Mouse (Mus musculus) liver, embryonic 14.5 days (tissue): ENCODE data around the gene Rasgrp3. TPM values are rescaled to one million over a fixed set of nuclear protein-coding genes. Genes with fewer than 3 reads are reported as not detected.

Experiments used
- ATAC-seq: fragments of 200-750 bp; cut with Nextera tagmentation; 2 replicates; pipeline ENCODE4 v1.8.0; 2017; ENCODE audit warnings: moderate number of reproducible peaks, mild to moderate bottlenecking, moderate library complexity; ENCODE audit not compliant: insufficient read depth
- DNase-seq, 3 experiments: peaks; one replicate each; pipeline ENCODE4 v3.0.0-alpha.2; 2012 to 2013; ENCODE audit warnings: low read depth in 3 of 3, low spot score in 3 of 3
- H3K27ac ChIP-seq: fragments of 300-500 bp; sonication (generic); 2 replicates; pipeline ENCODE4 v1.5.1; 2014; ENCODE audit warnings: moderate library complexity, mild to moderate bottlenecking, control low read depth, inconsistent platforms
- H3K27me3 ChIP-seq: fragments of 300-500 bp; sonication (generic); 2 replicates; pipeline ENCODE4 v1.6.1; 2014; ENCODE audit warnings: mild to moderate bottlenecking, low read length, moderate library complexity; ENCODE audit not compliant: control insufficient read depth, insufficient read depth
- H3K36me3 ChIP-seq: fragments of 300-500 bp; sonication (generic); replicated peaks from 2 replicates; pipeline ENCODE4 v1.6.1; 2014; ENCODE audit warnings: low read depth; ENCODE audit not compliant: control insufficient read depth, insufficient read depth
- H3K4me1 ChIP-seq, 2 experiments: fragments of 200-500 bp in 1 of 2; fragments of 300-500 bp in 1 of 2; sonication (generic) in 1 of 2; replicated peaks; 2 replicates each; pipeline ENCODE4 v1.6.1; 2012 to 2014; ENCODE audit warnings: antibody characterized with exemption in 1 of 2, inconsistent platforms in 1 of 2, low read length in 1 of 2; ENCODE audit not compliant: control insufficient read depth in 2 of 2, insufficient read depth in 2 of 2
- H3K4me2 ChIP-seq: fragments of 300-500 bp; sonication (generic); 2 replicates; pipeline ENCODE4 v1.6.1; 2014; ENCODE audit warnings: low read depth, mild to moderate bottlenecking, control low read depth, moderate library complexity
- H3K4me3 ChIP-seq, 2 experiments: fragments of 200-500 bp in 1 of 2; fragments of 300-500 bp in 1 of 2; sonication (generic) in 1 of 2; 2 replicates each; pipeline ENCODE4 v1.5.1; 2012 to 2014; ENCODE audit warnings: low read depth in 2 of 2, low read length in 2 of 2, mild to moderate bottlenecking in 2 of 2, control low read depth in 1 of 2, inconsistent platforms in 1 of 2, moderate library complexity in 1 of 2; ENCODE audit not compliant: insufficient read depth in 1 of 2
- H3K9ac ChIP-seq: fragments of 300-500 bp; sonication (generic); replicated peaks from 2 replicates; pipeline ENCODE4 v1.6.1; 2014; ENCODE audit warnings: mild to moderate bottlenecking, control low read depth, moderate library complexity
- H3K9me3 ChIP-seq: fragments of 300-500 bp; sonication (generic); 2 replicates; pipeline ENCODE4 v1.6.1; 2016; ENCODE audit warnings: low read length, mixed read lengths; ENCODE audit not compliant: control insufficient read depth
- CTCF ChIP-seq: IDR thresholded peaks from 2 replicates; pipeline ENCODE4 v1.5.1; 2016; ENCODE audit warnings: antibody characterized with exemption, low read depth, control low read depth
- EP300 ChIP-seq: IDR thresholded peaks from 2 replicates; pipeline ENCODE4 v1.6.1; 2016; ENCODE audit warnings: antibody characterized with exemption, low read depth
- WGBS: fragments of 180-500 bp; shearing (Covaris S2); extraction: QIAGEN DNeasy Blood & Tissue Kit; methylation state at CpG from one replicate; pipeline ENCODE4 v1.1.7; 2014; ENCODE audit not compliant: insufficient replicate concordance; 5-methylcytosine and 5-hydroxymethylcytosine counted together
- polyA plus RNA-seq, 2 experiments: library from polyadenylated mRNA; depleted of rRNA in 1 of 2; stranded (reverse) in 1 of 2; unstranded in 1 of 2; fragments of >200 nt; fragmentation: Nextera tagmentation in 1 of 2; extraction: Ambion mirVana in 1 of 2; gene quantifications; 2 replicates each; pipeline versions ENCODE4 v1.2.1 to v1.2.3; 2012 to 2014

Gene Rasgrp3
- polyA plus RNA-seq, 2 experiments, result 2.0 to 2.9 TPM

DNA sequence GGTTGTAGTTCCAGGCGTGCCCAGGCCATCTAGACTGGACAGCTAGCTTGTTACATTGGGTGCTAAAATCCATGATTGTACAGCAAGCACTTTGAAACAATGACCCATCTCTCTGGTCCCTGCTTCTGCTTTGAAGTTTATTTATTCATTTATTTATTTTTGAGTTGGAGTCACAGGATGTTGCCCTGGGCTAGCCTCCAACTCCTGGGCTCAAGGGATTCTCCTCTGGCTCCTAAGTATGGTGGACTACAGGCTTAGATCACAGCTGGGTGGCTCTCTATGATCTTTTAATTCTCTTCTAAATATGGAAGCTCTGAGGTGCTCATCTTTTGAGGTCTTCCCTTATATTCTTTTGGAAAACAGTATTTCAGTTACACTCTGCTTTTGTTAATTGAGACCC, 90.7 kb downstream of the Rasgrp3 start:
- TF ChIP-seq EP300, result no peak
- no peak for TF ChIP-seq CTCF
- H3K4me1 ChIP-seq, result no peaks in the 10 kb centered on the region
- H3K9me3 ChIP-seq, result no peaks in the 10 kb centered on the region
- H3K27me3 ChIP-seq, result no peaks in the 10 kb centered on the region
- WGBS, result 41% methylated on average over 1 of the region's 1 CpGs
- DNase-seq (no peak), ATAC-seq (no peak)
- no peak overlapping the region for H3K4me3 ChIP-seq
- H3K27ac ChIP-seq, result no peak overlapping the region
- H3K9ac ChIP-seq, result no peak overlapping the region
- H3K4me2 ChIP-seq, result no peak overlapping the region
- H3K36me3 ChIP-seq, result no peaks in the 10 kb centered on the region

DNA sequence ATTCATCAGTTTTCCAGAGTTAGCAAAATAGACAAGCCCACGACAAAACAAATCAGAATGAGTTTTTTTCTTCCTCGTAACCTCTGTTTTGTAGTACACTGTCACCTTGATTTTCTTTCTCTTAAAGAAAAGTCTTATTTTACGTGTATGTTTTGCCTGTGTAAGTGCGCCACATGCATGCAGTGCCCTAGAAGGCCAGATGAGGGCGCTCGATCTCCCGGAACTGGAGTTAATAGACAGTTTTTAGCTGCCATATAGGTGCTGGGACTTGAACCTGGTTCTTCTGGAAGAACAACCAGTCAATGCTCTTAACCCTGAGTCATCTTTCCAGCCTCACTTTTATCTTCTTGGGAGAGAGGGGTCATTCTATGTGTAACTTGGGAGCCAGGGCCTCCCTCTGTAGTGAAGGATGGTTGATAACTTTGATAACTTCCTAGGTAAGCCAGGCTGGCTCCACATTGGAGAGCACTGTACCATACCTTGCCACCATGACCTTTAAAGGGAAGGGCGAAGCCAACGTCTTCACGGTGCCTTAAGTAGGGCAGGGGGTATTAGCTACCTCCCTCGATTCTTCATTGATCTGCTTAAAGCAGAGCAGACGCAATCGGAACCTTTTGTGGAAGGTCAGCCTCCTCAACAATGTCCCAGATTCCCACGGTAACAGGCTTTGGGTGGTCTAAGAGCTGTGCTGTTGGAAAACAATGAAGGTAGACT, 93.7 kb downstream of the Rasgrp3 start:
- no peaks in the 10 kb centered on the region for H3K27me3 ChIP-seq
- no peaks in the 10 kb centered on the region for H3K4me1 ChIP-seq
- H3K36me3 ChIP-seq, result no peaks in the 10 kb centered on the region
- no peak overlapping the region for H3K4me3 ChIP-seq
- no peak overlapping the region for H3K9ac ChIP-seq
- H3K9me3 ChIP-seq, result no peaks in the 10 kb centered on the region
- WGBS, result 85% methylated on average over 14 of the region's 14 CpGs
- no peak overlapping the region for H3K27ac ChIP-seq
- ATAC-seq (no peak), DNase-seq (no peak)
- TF ChIP-seq CTCF, result peak; percentile 42; the same call in 1 of the 2 replicates
- no peak for TF ChIP-seq EP300
- H3K4me2 ChIP-seq, result no peak overlapping the region

DNA sequence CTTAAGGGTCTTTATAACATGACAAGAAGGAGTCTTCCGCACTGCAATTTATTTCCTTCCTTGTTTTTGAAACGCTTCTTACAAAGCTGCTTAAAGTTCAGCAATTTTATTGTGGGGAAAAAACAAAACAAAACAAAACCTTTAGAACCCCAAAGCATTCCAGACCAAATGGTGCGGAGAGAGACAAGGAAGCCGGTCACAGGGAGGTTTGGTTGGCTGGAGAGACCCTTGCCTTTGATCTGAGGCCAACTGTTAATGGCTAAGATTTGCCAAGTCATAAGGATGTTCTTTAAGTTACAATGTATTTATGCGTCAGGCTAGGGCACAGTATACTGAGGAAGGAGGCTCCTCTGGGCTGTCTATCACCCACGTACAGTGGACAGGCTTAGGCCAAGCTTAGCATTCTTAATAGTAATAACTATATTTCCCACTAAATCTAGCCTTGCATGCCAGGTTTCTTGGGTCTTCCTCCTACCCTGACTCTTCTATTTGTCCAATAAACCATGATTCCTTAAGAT, 96.8 kb downstream of the Rasgrp3 start:
- Histone ChIP-seq H3K27me3 (no peaks in the 10 kb centered on the region), H3K4me3 (no peak overlapping the region), H3K9ac (no peak overlapping the region), H3K4me2 (no peak overlapping the region), H3K27ac (no peak overlapping the region), H3K9me3 (no peaks in the 10 kb centered on the region), H3K36me3 (peaks cover 5% of the 10 kb centered on the region), H3K4me1 (no peaks in the 10 kb centered on the region)
- no peak for ATAC-seq
- DNase-seq, result no peak
- 75% methylated on average over 6 of the region's 6 CpGs for WGBS
- TF ChIP-seq EP300, result no peak
- TF ChIP-seq CTCF, result no peak

DNA sequence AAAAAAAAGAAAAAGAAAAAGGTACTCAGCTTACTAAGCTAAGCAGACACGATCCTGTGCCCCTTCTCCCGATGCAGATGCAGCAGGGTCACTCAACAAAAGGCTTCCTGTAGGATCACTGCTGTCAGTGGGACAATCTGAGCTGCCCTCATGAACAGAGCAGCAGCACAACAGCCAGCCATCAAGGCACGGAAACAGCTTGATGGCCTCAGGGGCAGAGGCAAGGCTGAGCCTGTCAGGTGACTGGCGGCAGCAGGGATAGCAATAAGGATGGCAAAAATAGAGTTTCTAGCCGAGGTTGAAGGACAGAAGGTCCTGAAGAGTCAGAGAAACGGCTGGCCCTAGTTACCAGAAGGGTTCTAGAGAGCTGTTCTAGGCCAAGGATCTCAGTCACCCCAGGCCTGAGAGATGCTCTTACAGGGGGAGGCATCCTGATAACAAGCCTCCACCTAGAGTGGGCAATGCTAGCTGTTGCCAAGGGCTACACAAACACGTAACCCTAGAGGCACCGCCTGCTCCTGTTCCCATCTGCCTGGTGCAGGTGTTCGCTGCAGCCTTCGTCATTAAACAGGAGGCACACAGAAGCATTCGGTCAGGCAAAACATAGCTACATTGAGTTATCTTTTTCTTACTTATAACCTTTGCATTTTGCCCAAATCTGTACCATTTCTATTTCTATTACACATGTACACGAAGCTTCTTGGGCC, 98.8 kb downstream of the Rasgrp3 start:
- Histone ChIP-seq H3K27ac (no peak overlapping the region), H3K36me3 (peaks cover 8% of the 10 kb centered on the region), H3K9ac (no peak overlapping the region), H3K4me1 (no peaks in the 10 kb centered on the region), H3K4me3 (no peak overlapping the region), H3K4me2 (no peak overlapping the region), H3K9me3 (no peaks in the 10 kb centered on the region), H3K27me3 (no peaks in the 10 kb centered on the region)
- no peak for DNase-seq
- no peak for ATAC-seq
- no peak for TF ChIP-seq EP300
- no peak for TF ChIP-seq CTCF
- 69% methylated on average over 12 of the region's 12 CpGs for WGBS

DNA sequence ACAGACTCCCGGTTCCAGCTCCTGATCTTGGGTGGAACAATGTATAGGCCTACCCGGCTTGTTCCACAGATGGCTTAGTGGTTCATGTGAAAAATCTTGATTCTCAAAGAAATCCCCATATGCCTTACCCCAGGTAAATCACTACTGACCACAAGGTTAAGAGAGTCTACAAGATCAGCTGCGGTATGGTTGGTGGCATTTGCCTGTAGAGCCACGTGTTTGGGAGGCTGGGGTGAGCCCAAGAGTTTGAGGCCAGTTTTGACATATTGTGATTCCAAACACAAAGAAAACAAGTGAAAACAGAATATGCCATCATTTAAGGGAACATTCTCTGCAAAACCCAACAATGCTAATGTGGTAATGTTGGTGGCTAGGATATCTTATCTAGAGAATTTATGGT, 99.9 kb downstream of the Rasgrp3 start:
- DNase-seq, result no peak
- H3K4me1 ChIP-seq, result no peaks in the 10 kb centered on the region
- H3K4me2 ChIP-seq, result no peak overlapping the region
- H3K9me3 ChIP-seq, result no peaks in the 10 kb centered on the region
- H3K4me3 ChIP-seq, result no peak overlapping the region
- ATAC-seq, result no peak
- no peak overlapping the region for H3K9ac ChIP-seq
- no peak overlapping the region for H3K27ac ChIP-seq
- H3K27me3 ChIP-seq, result no peaks in the 10 kb centered on the region
- 82% methylated on average over 4 of the region's 4 CpGs for WGBS
- TF ChIP-seq CTCF (no peak), EP300 (no peak)
- H3K36me3 ChIP-seq, result peaks cover 8% of the 10 kb centered on the region
